Mouse (Mus musculus) cortical plate, adult 2 months (tissue): Measurements from ENCODE around the gene Drg2. TPM values are rescaled to one million over a fixed set of nuclear protein-coding genes. Genes with fewer than 3 reads are reported as not detected.
A peak's percentile ranks its signal among the peaks of the same experiment; 100 is the strongest.
"Not testable (repeated sequence)": the region's sequence is repeated elsewhere in the genome, so short reads cannot be mapped to it uniquely, and the experiment has no call there.

Source experiments
- H3K27ac ChIP-seq: fragments of 200-500 bp; 2 replicates; pipeline ENCODE4 v1.5.1; 2012; ENCODE audit warnings: low read length, control low read depth, inconsistent platforms; ENCODE audit not compliant: insufficient read depth
- H3K4me1 ChIP-seq: fragments of 200-500 bp; 2 replicates; pipeline ENCODE4 v1.6.1; 2011; ENCODE audit warnings: low read length; ENCODE audit not compliant: control insufficient read depth, insufficient read depth
- H3K4me3 ChIP-seq: fragments of 200-500 bp; 2 replicates; pipeline ENCODE4 v1.5.1; 2011; ENCODE audit warnings: mild to moderate bottlenecking, low read length, control low read depth; ENCODE audit not compliant: insufficient read depth
- CTCF ChIP-seq: fragments of 200-500 bp; IDR thresholded peaks from 2 replicates; pipeline ENCODE4 v1.5.1; 2011; ENCODE audit warnings: mild to moderate bottlenecking, control low read depth, low read length; ENCODE audit not compliant: insufficient read depth; ENCODE audit errors: extremely low read depth
- POLR2A ChIP-seq: fragments of 200-500 bp; IDR thresholded peaks from 2 replicates; pipeline ENCODE4 v1.6.1; 2011; ENCODE audit warnings: mild to moderate bottlenecking, low read length, control low read depth; ENCODE audit not compliant: insufficient read depth; ENCODE audit errors: extremely low read depth
- polyA plus RNA-seq: library from polyadenylated mRNA; depleted of rRNA; stranded (reverse); fragments of >200 nt; gene quantifications from 2 replicates; pipeline ENCODE4 v1.2.3, GENCODE M21; 2012

Drg2 gene
- polyA plus RNA-seq, 1 experiment: 79.6 TPM

DNA sequence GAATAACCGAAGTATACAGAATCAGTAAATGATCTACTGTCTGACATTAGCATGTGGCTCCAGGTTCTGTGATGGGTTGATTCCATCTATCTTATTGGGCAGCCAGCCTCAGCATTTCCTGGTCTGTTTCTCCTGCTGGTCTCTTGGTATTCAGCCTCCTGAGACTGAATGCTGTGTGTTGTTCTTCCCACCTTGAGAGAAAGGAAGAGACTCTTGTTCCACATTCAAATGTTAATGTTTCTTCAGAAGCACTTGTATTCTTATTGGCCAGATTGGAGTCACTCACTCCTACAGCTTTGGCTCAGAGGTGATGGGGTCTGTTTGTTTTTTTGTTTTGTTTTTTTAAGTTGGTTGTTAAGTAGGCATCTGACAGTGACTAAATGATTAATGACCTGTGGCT lies 31.4 kb upstream of the Drg2 start:
- H3K4me3 ChIP-seq: no peak overlapping the region
- no peak overlapping the region for H3K27ac ChIP-seq
- H3K4me1 ChIP-seq: peaks cover 3% of the 10 kb centered on the region
- no peak for TF ChIP-seq CTCF
- no peak for TF ChIP-seq POLR2A

DNA sequence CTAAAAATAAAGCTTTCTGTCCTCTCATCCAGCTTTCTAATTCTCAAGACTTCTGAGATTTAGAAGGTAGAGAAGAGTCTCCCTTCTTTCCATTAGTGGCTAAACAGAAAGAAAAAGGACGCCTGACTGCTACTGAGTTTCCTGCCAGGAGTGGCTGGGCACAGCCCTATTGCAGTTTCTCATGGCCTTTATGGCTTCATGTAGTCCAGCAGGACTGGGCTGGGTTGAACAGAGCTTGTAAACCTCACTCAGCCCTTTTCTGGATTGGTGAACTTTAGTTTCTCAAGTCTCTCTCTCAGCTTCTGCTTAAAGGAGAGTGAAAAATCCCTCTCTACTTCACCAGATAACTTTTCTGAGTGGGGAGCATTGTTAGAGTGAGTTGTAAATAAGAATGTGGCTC lies 28.0 kb upstream of the Drg2 start:
- TF ChIP-seq CTCF (no peak), POLR2A (no peak)

DNA sequence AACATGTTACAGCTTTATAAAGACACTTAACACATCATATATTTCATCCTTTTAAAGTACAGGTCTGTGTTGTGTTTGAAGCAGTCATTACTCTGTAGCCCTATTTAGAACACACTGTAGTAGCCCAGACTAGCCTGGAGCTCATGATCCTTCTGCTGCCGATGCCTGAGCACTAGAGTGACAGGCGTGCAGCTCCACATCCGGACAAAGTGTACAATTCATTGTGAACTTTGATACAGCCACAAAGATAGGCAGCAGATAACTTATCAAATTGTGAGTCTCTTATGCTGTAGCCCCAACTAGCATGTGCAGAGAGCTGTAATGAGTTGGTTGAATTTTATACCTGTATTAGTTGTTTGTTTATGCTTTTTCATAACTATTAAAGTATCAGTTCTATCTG lies 26.8 kb upstream of the Drg2 start:
- TF ChIP-seq POLR2A: no peak
- TF ChIP-seq CTCF: no peak
- no peak overlapping the region for H3K27ac ChIP-seq
- no peak overlapping the region for H3K4me3 ChIP-seq

More for the DNA sequence above, 28.0 kb upstream of the Drg2 start:
- Histone ChIP-seq H3K4me3 (no peak overlapping the region), H3K27ac (no peak overlapping the region), H3K4me1 (peaks cover 1% of the 10 kb centered on the region)

DNA sequence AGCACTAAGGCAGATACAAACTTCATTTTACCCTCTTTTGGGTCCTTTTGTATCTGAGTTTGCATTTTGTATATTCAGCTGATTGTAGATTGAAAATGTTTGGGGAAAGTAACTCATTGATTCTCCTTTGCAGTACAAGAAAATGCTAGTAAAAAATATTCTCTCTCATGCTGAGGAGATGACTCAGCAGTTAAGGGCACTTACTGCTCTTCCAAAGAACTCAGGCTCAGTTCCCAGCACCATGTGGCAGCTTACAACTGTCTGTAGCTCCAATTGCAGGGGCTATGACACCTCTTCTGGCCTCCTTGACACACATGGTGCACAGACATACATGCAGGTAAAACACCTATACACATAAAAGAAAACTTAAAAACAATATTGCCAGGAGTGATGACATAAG lies 20.9 kb upstream of the Drg2 start:
- TF ChIP-seq CTCF (no peak), POLR2A (no peak)
- H3K4me1 ChIP-seq: no peaks in the 10 kb centered on the region
- H3K27ac ChIP-seq: no peak overlapping the region
- no peak overlapping the region for H3K4me3 ChIP-seq

More for the DNA sequence above, 26.8 kb upstream of the Drg2 start:
- H3K4me1 ChIP-seq: no peaks in the 10 kb centered on the region

DNA sequence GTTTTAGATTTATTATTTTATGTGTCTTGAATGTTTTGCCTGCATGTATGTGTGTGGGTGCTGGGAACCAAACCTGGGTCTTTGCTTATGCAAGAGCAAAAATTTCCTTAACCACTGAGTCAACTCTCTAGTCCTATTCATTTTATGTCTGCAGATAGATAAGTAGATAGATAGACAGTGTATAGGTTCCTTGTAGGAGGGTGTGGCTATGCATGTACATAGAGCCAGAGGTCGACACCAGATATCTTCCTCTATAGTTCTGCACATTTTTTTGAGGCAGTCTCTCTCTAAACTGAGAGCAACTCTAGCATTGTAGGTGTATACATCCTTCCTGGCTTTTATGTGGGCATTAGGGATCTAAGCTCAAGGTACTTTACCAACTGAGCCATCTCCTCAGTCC lies 19.3 kb upstream of the Drg2 start:
- no peaks in the 10 kb centered on the region for H3K4me1 ChIP-seq
- no peak overlapping the region for H3K4me3 ChIP-seq
- no peak overlapping the region for H3K27ac ChIP-seq
- TF ChIP-seq POLR2A: no peak
- no peak for TF ChIP-seq CTCF

DNA sequence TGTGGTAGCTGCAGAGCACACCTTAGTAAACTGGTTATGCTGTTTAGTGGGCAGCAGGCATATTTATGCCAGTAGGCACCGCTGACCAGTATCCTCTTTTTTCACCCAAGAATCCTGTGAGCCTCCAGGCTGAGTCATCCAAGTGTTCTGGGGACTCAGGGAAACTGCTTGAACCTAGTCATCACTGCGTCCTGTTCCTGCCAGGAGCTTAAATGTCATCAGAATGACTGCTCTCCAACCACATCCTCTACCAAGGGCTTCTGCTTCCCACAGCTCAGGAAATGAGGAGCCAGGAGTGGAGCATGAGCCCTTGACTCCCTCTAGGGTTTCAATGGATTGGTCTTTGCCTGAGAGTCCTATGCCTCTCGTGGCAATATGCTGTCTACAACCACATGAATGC lies 17.8 kb upstream of the Drg2 start:
- Histone ChIP-seq H3K27ac (no peak overlapping the region), H3K4me1 (no peaks in the 10 kb centered on the region), H3K4me3 (no peak overlapping the region)
- no peak for TF ChIP-seq POLR2A
- TF ChIP-seq CTCF: no peak

DNA sequence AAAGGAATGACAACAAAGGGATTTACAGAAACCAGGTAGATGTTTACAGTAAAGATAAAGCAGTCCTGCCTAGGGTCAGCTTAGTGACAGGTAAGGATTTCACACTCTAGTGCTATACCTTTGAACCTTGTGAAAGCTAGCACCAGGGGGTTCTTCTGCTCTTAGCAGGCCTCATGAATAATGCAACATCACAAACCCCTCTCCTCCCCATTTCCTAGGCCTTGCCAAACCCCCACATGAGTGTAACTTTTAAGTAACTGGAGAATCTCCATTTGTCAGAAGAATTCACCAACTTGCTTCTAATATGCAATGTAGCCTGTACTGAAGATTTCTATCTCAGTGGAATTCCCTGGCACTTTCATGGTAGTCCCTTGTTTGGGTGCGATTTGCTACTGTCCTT lies 14.8 kb upstream of the Drg2 start:
- not testable (repeated sequence) for H3K4me3 ChIP-seq, H3K4me1 ChIP-seq, H3K27ac ChIP-seq

DNA sequence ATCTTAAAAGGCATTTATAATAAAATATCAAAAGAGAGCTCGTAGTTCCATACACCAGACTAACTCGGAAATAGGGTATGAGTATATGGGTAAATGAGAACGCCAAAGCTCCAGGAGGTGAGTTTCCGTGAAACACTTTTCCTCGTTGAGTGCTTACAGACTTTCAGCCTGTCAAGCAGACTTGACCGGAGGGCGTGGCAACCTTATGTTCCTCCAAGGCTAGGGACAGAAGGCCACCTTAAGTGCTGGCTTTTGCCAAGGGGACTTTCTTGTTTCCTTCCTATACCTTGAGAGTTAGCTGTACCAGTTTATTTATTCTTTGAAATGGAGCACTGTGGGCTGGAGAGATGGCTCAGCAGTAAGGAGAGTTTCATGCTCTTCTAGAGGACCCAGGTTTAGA lies 14.2 kb upstream of the Drg2 start:
- Histone ChIP-seq H3K4me3 (no peak overlapping the region), H3K4me1 (no peaks in the 10 kb centered on the region), H3K27ac (no peak overlapping the region)
- TF ChIP-seq CTCF (no peak), POLR2A (no peak)

DNA sequence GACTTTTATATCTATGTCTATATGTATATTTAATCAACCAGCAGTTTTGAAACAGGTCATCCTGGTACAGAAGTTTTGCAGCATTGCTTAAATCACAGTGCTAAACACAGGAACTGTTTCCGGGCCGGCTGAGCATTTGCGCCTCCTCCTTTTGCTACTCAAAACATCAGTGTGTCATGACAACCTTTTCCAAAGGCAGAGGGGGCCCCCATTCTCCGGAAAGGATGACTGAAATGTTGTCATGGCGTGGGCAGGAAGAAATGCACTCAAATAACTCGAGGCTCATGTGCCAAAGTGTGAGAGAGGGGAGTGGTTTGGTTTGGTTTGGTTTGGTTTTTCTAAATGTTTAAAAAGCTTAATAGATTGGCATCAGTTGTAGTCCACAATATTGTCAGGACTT lies 11.5 kb upstream of the Drg2 start:
- TF ChIP-seq POLR2A (no peak), CTCF (no peak)
- Histone ChIP-seq H3K4me1 (no peaks in the 10 kb centered on the region), H3K4me3 (no peak overlapping the region), H3K27ac (no peak overlapping the region)

DNA sequence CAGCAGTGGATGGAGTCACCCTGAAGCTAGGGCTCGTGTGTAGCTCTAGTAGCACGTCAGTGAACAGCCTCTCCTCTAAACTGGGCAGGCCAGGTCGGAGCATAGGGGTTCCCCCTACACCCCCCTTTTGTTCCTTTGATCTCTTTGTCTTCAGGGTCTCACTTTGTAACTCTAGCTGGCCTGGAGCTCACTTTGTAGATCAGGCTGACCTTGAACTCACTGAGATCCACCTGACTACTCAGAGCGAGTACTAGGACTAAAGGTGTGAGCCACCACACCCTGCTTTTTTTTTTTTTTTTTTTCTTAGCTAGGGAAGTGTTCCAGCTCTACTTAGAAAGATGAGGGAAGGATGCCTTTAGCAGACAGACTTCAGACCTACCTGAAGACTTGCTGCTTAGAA lies 10.4 kb upstream of the Drg2 start:
- no peak overlapping the region for H3K4me3 ChIP-seq
- TF ChIP-seq CTCF (no peak), POLR2A (no peak)
- no peaks in the 10 kb centered on the region for H3K4me1 ChIP-seq
- H3K27ac ChIP-seq: no peak overlapping the region

DNA sequence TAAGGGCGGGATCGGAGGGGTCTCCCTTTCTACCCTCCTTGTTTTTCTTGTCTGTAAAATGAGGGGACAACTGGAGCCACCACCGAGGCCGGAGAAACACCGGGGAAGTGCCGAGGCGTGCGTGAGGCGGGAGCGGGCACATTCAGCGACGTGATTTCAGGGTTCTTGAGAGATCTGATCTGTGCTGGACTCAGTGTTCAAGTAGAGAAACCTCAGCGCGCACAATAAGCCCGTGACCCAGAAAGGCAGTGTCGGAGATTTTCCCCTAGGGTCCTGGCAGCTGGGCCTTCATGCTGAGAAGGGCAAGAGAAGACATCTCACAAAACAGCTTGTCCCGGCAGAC lies 325 bp downstream of the Drg2 start:
- Histone ChIP-seq H3K27ac (no peak overlapping the region), H3K4me3 (peak overlapping the region; percentile 50), H3K4me1 (peaks cover 6% of the 10 kb centered on the region)
- TF ChIP-seq POLR2A: no peak
- no peak for TF ChIP-seq CTCF
